Mouse (Mus musculus): ENCODE results near the gene Zcchc4. TPM values are rescaled to one million over a fixed set of nuclear protein-coding genes. Genes with fewer than 3 reads are reported as not detected.
A peak's percentile ranks its signal among the peaks of the same experiment; 100 is the strongest.

Gene Zcchc4
- polyA plus RNA-seq, 1 experiment from 2014 or later = 10.2 TPM

GRCm38 (mm10) chr5:52799274-52799985 lies 24.2 kb downstream of the Zcchc4 start:
- no peak overlapping the region for H3K4me3 ChIP-seq
- no peaks in the 10 kb centered on the region for H3K4me1 ChIP-seq (replicated peaks)
- H3K36me3 ChIP-seq = peaks cover 34% of the 10 kb centered on the region
- H3K27ac ChIP-seq = no peak overlapping the region
- H3K9ac ChIP-seq = no peak overlapping the region
- no peaks in the 10 kb centered on the region for H3K9me3 ChIP-seq (replicated peaks)
- whole genome bisulfite sequencing = 90% methylated on average over 12 of the region's 12 CpGs
- no peak for ATAC-seq (replicated peaks; ENCODE audit: insufficient number of reproducible peaks, insufficient read depth, low FRiP score, low read depth)
- H3K27me3 ChIP-seq = no peaks in the 10 kb centered on the region
- H3K4me2 ChIP-seq = no peak overlapping the region

DNA sequence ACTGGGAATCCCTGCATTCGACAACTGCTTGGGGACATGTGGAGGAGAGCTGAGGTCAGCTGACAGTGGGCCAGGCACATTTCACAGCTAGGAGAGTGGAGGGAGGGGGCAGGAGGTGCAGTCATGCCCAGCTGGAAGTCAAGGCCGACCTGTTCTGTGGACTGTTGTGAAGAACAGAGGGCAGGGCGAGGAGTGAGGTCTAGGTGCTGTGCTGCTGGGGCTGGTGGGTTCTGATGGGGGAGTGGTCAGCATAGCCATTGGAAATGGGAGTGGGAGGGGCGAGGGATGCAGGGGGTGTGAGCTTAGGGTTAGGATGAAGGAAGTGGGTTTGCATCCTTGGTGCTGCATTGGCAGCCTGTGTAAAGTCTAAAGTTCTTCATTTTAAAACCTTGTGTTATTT lies 30.6 kb downstream of the Zcchc4 start:
- Histone ChIP-seq H3K9ac (no peak overlapping the region), H3K36me3 (peaks cover 10% of the 10 kb centered on the region; the same call in 1 of the 2 replicates), H3K4me1 (replicated peaks) (peaks cover 4% of the 10 kb centered on the region; the same call in 1 of the 2 replicates), H3K4me2 (no peak overlapping the region), H3K4me3 (no peak overlapping the region), H3K27me3 (no peaks in the 10 kb centered on the region), H3K27ac (no peak overlapping the region), H3K9me3 (replicated peaks) (no peaks in the 10 kb centered on the region)
- WGBS = 60% methylated on average over 4 of the region's 4 CpGs
- ATAC-seq (replicated peaks; ENCODE audit: insufficient number of reproducible peaks, insufficient read depth, low FRiP score, low read depth) = no peak

DNA sequence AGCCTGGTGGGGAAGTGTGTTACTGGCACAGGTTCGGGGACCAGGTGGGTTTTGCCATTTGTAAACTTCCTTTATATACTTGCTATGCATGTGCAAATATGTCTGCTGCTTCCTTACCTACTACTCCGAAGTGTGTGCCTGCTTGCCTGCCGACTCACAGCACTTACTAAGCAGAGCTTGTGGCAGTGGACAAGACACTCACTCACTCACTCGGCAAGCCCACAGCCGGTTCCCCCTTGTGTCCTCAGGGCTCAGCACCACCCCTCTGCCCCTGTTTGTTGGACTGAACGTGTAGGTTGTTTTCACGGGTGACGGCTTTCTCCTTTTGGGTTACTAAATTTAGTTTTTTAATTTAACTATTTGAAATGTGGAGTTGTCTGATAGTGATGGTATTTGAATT lies 31.1 kb downstream of the Zcchc4 start:
- Histone ChIP-seq H3K27me3 (no peaks in the 10 kb centered on the region), H3K4me3 (no peak overlapping the region), H3K36me3 (peaks cover 10% of the 10 kb centered on the region; the same call in 1 of the 2 replicates), H3K4me1 (replicated peaks) (peaks cover 4% of the 10 kb centered on the region; the same call in 1 of the 2 replicates), H3K9ac (no peak overlapping the region), H3K9me3 (replicated peaks) (no peaks in the 10 kb centered on the region), H3K4me2 (no peak overlapping the region), H3K27ac (no peak overlapping the region)
- no peak for ATAC-seq (replicated peaks; ENCODE audit: insufficient number of reproducible peaks, insufficient read depth, low FRiP score, low read depth)
- WGBS = 54% methylated on average over 8 of the region's 8 CpGs

DNA sequence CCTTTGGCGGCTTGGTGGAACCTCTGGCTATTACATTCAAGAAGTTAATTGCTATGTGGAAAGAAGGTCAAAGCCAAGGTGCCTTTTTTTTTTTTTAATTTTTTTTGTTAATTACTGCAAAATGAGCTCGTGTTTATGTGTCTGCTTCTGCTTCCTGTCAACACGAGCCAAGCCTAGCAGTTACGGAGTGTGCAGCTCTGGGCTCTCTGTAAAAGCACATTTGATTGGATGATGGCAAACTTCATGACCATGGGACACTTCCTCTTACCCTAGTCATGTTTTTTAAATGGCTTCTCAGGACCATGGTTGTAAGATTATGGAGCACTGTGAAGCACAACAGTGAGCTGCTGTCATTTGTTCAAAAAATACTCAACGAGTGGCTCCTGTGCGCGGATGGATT lies 31.8 kb downstream of the Zcchc4 start:
- Histone ChIP-seq H3K9ac (no peak overlapping the region), H3K4me1 (replicated peaks) (peaks cover 4% of the 10 kb centered on the region; the same call in 1 of the 2 replicates), H3K27ac (no peak overlapping the region), H3K9me3 (replicated peaks) (no peaks in the 10 kb centered on the region), H3K27me3 (no peaks in the 10 kb centered on the region), H3K4me2 (no peak overlapping the region), H3K4me3 (no peak overlapping the region), H3K36me3 (peaks cover 13% of the 10 kb centered on the region; the same call in 1 of the 2 replicates)
- ATAC-seq (replicated peaks; ENCODE audit: insufficient number of reproducible peaks, insufficient read depth, low FRiP score, low read depth) = no peak
- WGBS = 77% methylated on average over 7 of the region's 7 CpGs

DNA sequence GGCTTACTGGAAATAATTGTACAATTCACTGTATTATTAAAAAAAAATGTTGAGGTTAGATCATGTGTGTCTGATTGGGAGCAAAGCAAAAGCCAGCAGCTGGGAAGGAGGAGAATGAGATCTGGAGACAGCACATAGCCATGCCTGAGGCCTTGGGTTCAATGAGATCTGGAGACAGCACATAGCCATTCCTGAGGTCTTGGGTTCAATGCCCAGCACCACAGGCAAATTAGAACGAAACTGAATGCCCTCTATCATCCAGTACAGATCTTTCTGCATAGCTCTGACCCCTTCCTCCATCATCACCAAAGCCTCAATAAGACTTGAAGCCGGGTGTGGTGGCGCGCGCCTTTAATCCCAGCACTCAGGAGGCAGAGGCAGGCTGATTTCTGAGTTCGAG lies 35.2 kb downstream of the Zcchc4 start:
- H3K4me2 ChIP-seq = no peak overlapping the region
- no peak overlapping the region for H3K27ac ChIP-seq
- 92% methylated on average over 6 of the region's 6 CpGs for WGBS
- H3K27me3 ChIP-seq = no peaks in the 10 kb centered on the region
- no peak for ATAC-seq (replicated peaks; ENCODE audit: insufficient number of reproducible peaks, insufficient read depth, low FRiP score, low read depth)
- H3K4me3 ChIP-seq = no peak overlapping the region
- peaks cover 4% of the 10 kb centered on the region; the same call in 1 of the 2 replicates for H3K4me1 ChIP-seq (replicated peaks)
- H3K36me3 ChIP-seq = peaks cover 18% of the 10 kb centered on the region; the same call in 1 of the 2 replicates
- H3K9me3 ChIP-seq (replicated peaks) = no peaks in the 10 kb centered on the region
- H3K9ac ChIP-seq = no peak overlapping the region

GRCm38 (mm10) chr5:52811056-52811455 lies 35.8 kb downstream of the Zcchc4 start:
- H3K9me3 ChIP-seq (replicated peaks) = no peaks in the 10 kb centered on the region

DNA sequence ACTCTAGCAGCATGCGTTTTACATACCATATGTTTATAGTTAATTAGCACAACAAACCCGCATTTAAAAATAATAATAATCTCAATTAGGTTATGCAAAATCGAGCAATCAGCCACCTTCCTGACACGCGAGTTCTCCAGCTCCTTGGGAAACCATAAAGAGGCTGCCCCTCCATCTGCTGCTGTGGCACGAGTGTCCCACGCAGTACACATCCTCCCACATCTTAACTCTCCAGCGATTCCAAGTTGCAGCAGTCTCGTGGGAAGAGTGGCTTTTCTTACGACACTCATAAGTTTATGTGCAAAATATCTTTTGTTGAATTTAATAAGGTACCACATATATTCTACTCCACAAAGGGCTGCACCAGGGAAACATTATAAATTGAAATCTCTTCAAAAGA lies 37.2 kb downstream of the Zcchc4 start:
- Histone ChIP-seq H3K4me1 (replicated peaks) (no peaks in the 10 kb centered on the region), H3K4me2 (no peak overlapping the region), H3K27me3 (no peaks in the 10 kb centered on the region), H3K27ac (no peak overlapping the region), H3K9ac (no peak overlapping the region), H3K36me3 (peaks cover 32% of the 10 kb centered on the region; the same call in 1 of the 2 replicates), H3K9me3 (replicated peaks) (no peaks in the 10 kb centered on the region), H3K4me3 (no peak overlapping the region)
- 89% methylated on average over 10 of the region's 10 CpGs for WGBS
- ATAC-seq (replicated peaks; ENCODE audit: insufficient number of reproducible peaks, insufficient read depth, low FRiP score, low read depth) = no peak

More at GRCm38 (mm10) chr5:52811056-52811455, 35.8 kb downstream of the Zcchc4 start:
- Histone ChIP-seq H3K36me3 (peaks cover 24% of the 10 kb centered on the region; the same call in 1 of the 2 replicates), H3K27ac (no peak overlapping the region), H3K4me3 (no peak overlapping the region), H3K27me3 (no peaks in the 10 kb centered on the region), H3K4me2 (no peak overlapping the region), H3K4me1 (replicated peaks) (peaks cover 4% of the 10 kb centered on the region; the same call in 1 of the 2 replicates), H3K9ac (no peak overlapping the region)
- 85% methylated on average over 14 of the region's 14 CpGs for WGBS
- no peak for ATAC-seq (replicated peaks; ENCODE audit: insufficient number of reproducible peaks, insufficient read depth, low FRiP score, low read depth)

GRCm38 (mm10) chr5:52813312-52813711 lies 38.1 kb downstream of the Zcchc4 start:
- WGBS = 90% methylated on average over 7 of the region's 7 CpGs
- Histone ChIP-seq H3K4me3 (no peak overlapping the region), H3K36me3 (peaks cover 25% of the 10 kb centered on the region; the same call in 1 of the 2 replicates), H3K4me1 (replicated peaks) (no peaks in the 10 kb centered on the region), H3K9me3 (replicated peaks) (no peaks in the 10 kb centered on the region), H3K27ac (no peak overlapping the region), H3K9ac (no peak overlapping the region), H3K27me3 (no peaks in the 10 kb centered on the region), H3K4me2 (no peak overlapping the region)
- no peak for ATAC-seq (replicated peaks; ENCODE audit: insufficient number of reproducible peaks, insufficient read depth, low FRiP score, low read depth)

DNA sequence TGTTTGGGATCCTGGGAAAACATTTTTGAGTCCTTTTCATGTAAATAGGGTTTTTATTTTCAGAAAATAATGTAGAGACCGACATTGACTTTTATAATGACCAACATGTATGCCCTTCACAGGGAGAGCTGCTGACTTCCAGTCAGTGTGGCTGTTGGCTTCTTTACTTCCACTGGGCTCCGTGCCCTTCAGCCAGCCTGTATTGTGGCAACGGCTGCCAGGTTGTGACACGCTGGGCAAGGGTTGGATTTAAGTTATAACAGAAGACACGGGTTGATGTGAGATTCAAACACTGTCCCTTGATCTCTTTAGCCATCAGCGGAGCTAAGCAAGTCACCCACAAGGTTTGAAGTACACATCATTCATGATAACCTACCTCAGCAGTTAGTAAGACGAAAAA lies 43.5 kb downstream of the Zcchc4 start:
- 92% methylated on average over 7 of the region's 7 CpGs for WGBS
- Histone ChIP-seq H3K27me3 (no peaks in the 10 kb centered on the region), H3K4me3 (no peak overlapping the region), H3K9me3 (replicated peaks) (no peaks in the 10 kb centered on the region), H3K4me1 (replicated peaks) (no peaks in the 10 kb centered on the region), H3K36me3 (peaks cover 34% of the 10 kb centered on the region), H3K27ac (no peak overlapping the region), H3K4me2 (no peak overlapping the region), H3K9ac (no peak overlapping the region)
- no peak for ATAC-seq (replicated peaks; ENCODE audit: insufficient number of reproducible peaks, insufficient read depth, low FRiP score, low read depth)

DNA sequence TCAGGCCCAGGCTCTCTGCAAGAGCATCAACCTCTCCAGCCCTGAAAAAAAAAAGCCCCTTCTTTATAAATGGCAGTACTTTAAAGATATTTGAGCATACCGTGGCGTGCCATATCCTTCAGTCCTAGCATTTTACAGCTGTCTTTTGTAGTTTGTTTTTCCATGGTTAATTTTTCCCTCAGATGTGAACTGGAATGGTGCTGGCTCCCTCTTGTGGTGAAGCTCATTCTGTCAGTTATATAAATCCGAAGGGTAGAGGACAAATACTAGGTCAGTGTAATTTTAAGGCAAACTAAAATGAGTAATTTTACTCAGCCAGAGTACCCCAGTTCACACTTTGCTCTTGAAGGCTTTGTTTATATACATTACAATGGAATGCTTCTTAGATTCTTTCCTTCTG lies 46.5 kb downstream of the Zcchc4 start:
- no peak overlapping the region for H3K27ac ChIP-seq
- H3K4me1 ChIP-seq (replicated peaks) = no peaks in the 10 kb centered on the region
- no peak for ATAC-seq (replicated peaks; ENCODE audit: insufficient number of reproducible peaks, insufficient read depth, low FRiP score, low read depth)
- H3K9me3 ChIP-seq (replicated peaks) = no peaks in the 10 kb centered on the region
- H3K4me3 ChIP-seq = no peak overlapping the region
- H3K9ac ChIP-seq = no peak overlapping the region
- no peak overlapping the region for H3K4me2 ChIP-seq
- peaks cover 27% of the 10 kb centered on the region for H3K36me3 ChIP-seq
- no peaks in the 10 kb centered on the region for H3K27me3 ChIP-seq
- WGBS = 35% methylated on average over 3 of the region's 3 CpGs

DNA sequence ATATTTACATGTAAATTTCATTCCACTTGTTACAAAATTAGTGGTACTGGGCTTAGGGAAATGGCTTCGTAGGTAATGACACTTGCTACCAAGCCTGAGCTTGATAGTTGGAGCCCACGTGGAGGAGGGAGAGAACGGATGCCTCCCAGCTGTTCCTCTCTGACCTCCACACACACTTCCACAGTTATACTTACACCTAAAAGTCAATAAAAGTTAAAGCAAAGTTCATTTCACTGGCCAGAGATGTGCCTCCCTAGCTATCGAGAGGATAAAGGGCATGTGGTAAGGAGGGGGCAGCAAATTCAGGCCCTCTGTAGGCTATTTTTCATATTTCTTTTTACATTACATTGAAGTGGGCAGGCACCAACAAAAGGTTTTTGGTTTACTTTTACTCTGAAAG lies 52.7 kb downstream of the Zcchc4 start:
- Histone ChIP-seq H3K36me3 (peaks cover 5% of the 10 kb centered on the region), H3K9ac (no peak overlapping the region), H3K27ac (no peak overlapping the region), H3K9me3 (replicated peaks) (no peaks in the 10 kb centered on the region), H3K27me3 (no peaks in the 10 kb centered on the region), H3K4me2 (no peak overlapping the region), H3K4me3 (no peak overlapping the region), H3K4me1 (replicated peaks) (peaks cover 3% of the 10 kb centered on the region; the same call in 1 of the 2 replicates)
- WGBS = 80% methylated on average over 4 of the region's 4 CpGs
- no peak for ATAC-seq (replicated peaks; ENCODE audit: insufficient number of reproducible peaks, insufficient read depth, low FRiP score, low read depth)

GRCm38 (mm10) chr5:52833005-52833404 lies 57.8 kb downstream of the Zcchc4 start:
- Histone ChIP-seq H3K36me3 (peaks cover 6% of the 10 kb centered on the region; the same call in 1 of the 2 replicates), H3K27me3 (no peaks in the 10 kb centered on the region), H3K27ac (peak overlapping the region; percentile 91), H3K9me3 (replicated peaks) (no peaks in the 10 kb centered on the region), H3K4me1 (replicated peaks) (peaks cover 17% of the 10 kb centered on the region), H3K4me2 (peak overlapping the region; percentile 79), H3K9ac (0 out of 2 replicates have a peak overlapping the region, but pooled peaks have one; percentile 50), H3K4me3 (peak overlapping the region; percentile 93)
- no peak for ATAC-seq (replicated peaks; ENCODE audit: insufficient number of reproducible peaks, insufficient read depth, low FRiP score, low read depth)
